Mouse (Mus musculus) brain, embryonic 14.5 days (tissue): ENCODE results near the gene AY358078.

Source experiments
- CTCF ChIP-seq: fragments of 200-500 bp; IDR thresholded peaks from 2 replicates; pipeline ENCODE4 v1.5.1; 2012; ENCODE audit warnings: inconsistent platforms, mild to moderate bottlenecking, moderate library complexity, borderline replicate concordance; ENCODE audit not compliant: insufficient read depth, insufficient read length; ENCODE audit errors: extremely low read depth
- POLR2A ChIP-seq: fragments of 200-500 bp; IDR thresholded peaks from 2 replicates; pipeline ENCODE4 v1.6.1; 2012; ENCODE audit warnings: mild to moderate bottlenecking, inconsistent platforms, borderline replicate concordance; ENCODE audit not compliant: poor library complexity, insufficient read depth, insufficient read length, severe bottlenecking; ENCODE audit errors: extremely low read depth

DNA sequence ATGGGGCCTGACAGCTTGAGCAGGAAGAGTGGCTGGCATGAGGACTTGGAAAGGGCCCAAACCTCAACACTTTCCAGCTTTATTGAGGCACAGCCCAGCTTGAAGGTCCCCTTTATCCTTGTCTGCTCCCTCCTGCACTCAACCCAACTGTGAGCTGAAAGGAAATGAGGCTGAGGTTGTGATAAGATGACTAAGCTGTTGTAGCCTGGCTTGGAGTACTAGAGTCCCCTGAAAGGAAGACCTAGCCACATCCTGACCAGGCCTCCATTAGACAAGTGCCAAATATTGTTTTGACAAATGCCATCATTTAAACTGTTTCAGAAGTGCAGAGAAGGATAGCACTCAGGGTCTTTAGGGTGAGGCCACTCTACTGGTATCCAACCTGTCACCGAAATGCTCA is 22.1 kb upstream of the AY358078 start:
- TF ChIP-seq CTCF (no peak), POLR2A (no peak)
